Comparison of ENCODE assay signal across 29 mouse cellular contexts in genomic region chr5:92358767-92359455, GRCm38 (mm10). TPM values are rescaled to one million over a fixed set of nuclear protein-coding genes. Genes with fewer than 3 reads are reported as not detected.
A peak's percentile ranks its signal among the peaks of the same experiment; 100 is the strongest.
DNase-seq lines count a peak whose midpoint lies in the region; ATAC-seq and TF ChIP-seq lines count a peak whose summit lies in the region.
"Had no signal": no experiment of that assay in that cellular context is flagged by ENCODE, and none has a peak within 500 bp of the region (broad histone marks: within the 10 kb centered on the region; RNA-seq: fewer than 3 reads in every experiment).

No protein-coding gene starts in this region.

- peak; percentile 23 for DNase-seq in adrenal gland, postnatal 14 days
- DNase-seq in adrenal gland, adult 2 months = no peak
- DNase-seq in heart, adult 18-20 months = peak; percentile 42 to 68
- no peak for DNase-seq in heart, postnatal 14 days
- peak; percentile 13 for DNase-seq in R1 (ENCODE audit: low read depth, low spot score)
- DNase-seq in liver, embryonic 13.5 days = no peak
- no peak for DNase-seq in hindbrain, embryonic 14.5 days (ENCODE audit: low spot score)
- no peak for DNase-seq in stomach, postnatal 0 days (ENCODE audit: low spot score)
- DNase-seq: cerebellum, adult 9-10 months; kidney, adult 18-20 months; lung, postnatal 36 days; retina, postnatal 1 day; right cerebral cortex, postnatal 25 days; thymus, postnatal 14 days had no signal

- 64% methylated on average over 11 of the region's 11 CpGs for WGBS in liver, embryonic 13.5 days (ENCODE audit: insufficient replicate concordance)
- 81% methylated on average over 11 of the region's 11 CpGs for WGBS in hindbrain, embryonic 14.5 days
- 66% methylated on average over 11 of the region's 11 CpGs for WGBS in stomach, postnatal 0 days

- ATAC-seq in liver, embryonic 13.5 days (ENCODE audit: low read depth) = peak; percentile 69
- ATAC-seq in hindbrain, embryonic 14.5 days (ENCODE audit: low FRiP score) = no peak
- no peak for ATAC-seq in stomach, postnatal 0 days (ENCODE audit: low FRiP score, low TSS enrichment)
- ATAC-seq: forebrain, embryonic 15.5 days; hindbrain, embryonic 16.5 days; midbrain, embryonic 15.5 days had no signal

- H3K4me2 ChIP-seq in liver, embryonic 13.5 days = no peak overlapping the region
- H3K4me2 ChIP-seq in hindbrain, embryonic 14.5 days (replicated peaks) = no peak overlapping the region
- H3K4me2 ChIP-seq in stomach, postnatal 0 days (replicated peaks; ENCODE audit: low read depth) = no peak overlapping the region
- H3K4me2 ChIP-seq: forebrain, embryonic 15.5 days; heart, embryonic 15.5 days; limb, embryonic 12.5 days; lung, embryonic 14.5 days; midbrain, embryonic 15.5 days; neural tube, embryonic 12.5 days had no signal

- H3K9ac ChIP-seq in liver, embryonic 13.5 days = no peak overlapping the region
- no peak overlapping the region for H3K9ac ChIP-seq in hindbrain, embryonic 14.5 days
- no peak overlapping the region for H3K9ac ChIP-seq in stomach, postnatal 0 days (ENCODE audit: low read length)
- H3K9ac ChIP-seq: forebrain, embryonic 15.5 days; heart, embryonic 15.5 days; limb, embryonic 12.5 days; lung, embryonic 14.5 days; midbrain, embryonic 15.5 days; neural tube, embryonic 12.5 days had no signal

- no peak for TF ChIP-seq EP300 in stomach, postnatal 0 days (optimal IDR thresholded peaks at IDR 0.05)

- no peaks in the 10 kb centered on the region for H3K9me3 ChIP-seq in liver, embryonic 13.5 days (replicated peaks)
- no peaks in the 10 kb centered on the region for H3K9me3 ChIP-seq in hindbrain, embryonic 14.5 days (ENCODE audit: control insufficient read depth, low read length)
- H3K9me3 ChIP-seq in stomach, postnatal 0 days (ENCODE audit: control insufficient read depth, low read length) = no peaks in the 10 kb centered on the region
- H3K9me3 ChIP-seq: embryonic facial prominence, embryonic 10.5 days; forebrain, embryonic 15.5 days; heart, embryonic 15.5 days; limb, embryonic 12.5 days; midbrain, embryonic 15.5 days; neural tube, embryonic 12.5 days had no signal

- no peaks in the 10 kb centered on the region for H3K27me3 ChIP-seq in liver, embryonic 13.5 days
- no peaks in the 10 kb centered on the region for H3K27me3 ChIP-seq in hindbrain, embryonic 14.5 days (ENCODE audit: control insufficient read depth, insufficient read depth, low read length)
- H3K27me3 ChIP-seq in stomach, postnatal 0 days (ENCODE audit: control insufficient read depth, insufficient read depth, low read length) = no peaks in the 10 kb centered on the region
- H3K27me3 ChIP-seq: forebrain, embryonic 15.5 days; heart, embryonic 15.5 days; limb, embryonic 12.5 days; midbrain, embryonic 15.5 days; neural tube, embryonic 12.5 days had no signal

- H3K4me1 ChIP-seq in liver, embryonic 13.5 days (replicated peaks) = no peaks in the 10 kb centered on the region
- no peaks in the 10 kb centered on the region for H3K4me1 ChIP-seq in hindbrain, embryonic 14.5 days (replicated peaks; ENCODE audit: control insufficient read depth, insufficient read depth, low read length)
- no peaks in the 10 kb centered on the region for H3K4me1 ChIP-seq in stomach, postnatal 0 days (replicated peaks; ENCODE audit: control insufficient read depth, insufficient read depth)
- H3K4me1 ChIP-seq: embryonic facial prominence, embryonic 10.5 days; forebrain, embryonic 15.5 days; limb, embryonic 12.5 days; neural tube, embryonic 12.5 days had no signal

- H3K4me3 ChIP-seq in liver, embryonic 13.5 days (replicated peaks) = no peak overlapping the region
- H3K4me3 ChIP-seq in hindbrain, embryonic 14.5 days (replicated peaks; ENCODE audit: low read length) = no peak overlapping the region
- no peak overlapping the region for H3K4me3 ChIP-seq in stomach, postnatal 0 days (ENCODE audit: low read depth, low read length)
- H3K4me3 ChIP-seq: embryonic facial prominence, embryonic 10.5 days; forebrain, embryonic 15.5 days; heart, embryonic 15.5 days; limb, embryonic 12.5 days; midbrain, embryonic 15.5 days; neural tube, embryonic 12.5 days had no signal

- no peaks in the 10 kb centered on the region for H3K36me3 ChIP-seq in liver, embryonic 13.5 days
- H3K36me3 ChIP-seq in hindbrain, embryonic 14.5 days (replicated peaks; ENCODE audit: control insufficient read depth, insufficient read depth) = no peaks in the 10 kb centered on the region
- no peaks in the 10 kb centered on the region for H3K36me3 ChIP-seq in stomach, postnatal 0 days (ENCODE audit: control insufficient read depth, insufficient read depth, low read length)
- H3K36me3 ChIP-seq: embryonic facial prominence, embryonic 10.5 days; forebrain, embryonic 15.5 days; heart, embryonic 15.5 days; limb, embryonic 12.5 days; midbrain, embryonic 15.5 days; neural tube, embryonic 12.5 days had no signal

- H3K27ac ChIP-seq in liver, embryonic 13.5 days = peak overlapping the region; percentile 3; the same call in 1 of the 2 replicates
- H3K27ac ChIP-seq in hindbrain, embryonic 14.5 days = no peak overlapping the region
- no peak overlapping the region for H3K27ac ChIP-seq in stomach, postnatal 0 days (replicated peaks)
- H3K27ac ChIP-seq: embryonic facial prominence, embryonic 10.5 days; forebrain, embryonic 15.5 days; heart, embryonic 15.5 days; kidney, postnatal 0 days; limb, embryonic 12.5 days; midbrain, embryonic 15.5 days; neural tube, embryonic 12.5 days had no signal

- no peak for TF ChIP-seq CTCF in stomach, postnatal 0 days (IDR thresholded peaks at IDR 0.05; ENCODE audit: low read depth)

- intact Hi-C loops in heart, postnatal 14 days (cut with DNase I) = no loop called here

RNA-seq across cellular contexts. Expression of gene Cxcl10, which starts 10.2 kb away (rescaled TPM):
- 0.52 and 3.2 TPM in 2 replicates for total RNA-seq in adrenal gland, postnatal 14 days (2021)
- under 1 TPM; 0.43 to 0.73 TPM for total RNA-seq in adrenal gland, adult 2 months (2021)
- polyA plus RNA-seq in adrenal gland, adult 2 months (2012; rRNA removed) = 1.7 and 3.6 TPM in 2 replicates
- under 1 TPM in 1 of 2 experiments, not detected in 1; 0.25 TPM for total RNA-seq in heart, adult 18-20 months (2021)
- under 1 TPM in 1 of 2 experiments, not detected in 1; 0.80 TPM for total RNA-seq in heart, postnatal 14 days (2021)
- polyA plus RNA-seq in liver, embryonic 13.5 days (2015; fragmentation: Nextera tagmentation; extraction: Ambion mirVana) = 8.4 and 11.5 TPM in 2 replicates
- 0.24 TPM in 1 of 2 replicates, not detected in the other for polyA plus RNA-seq in hindbrain, embryonic 14.5 days (2014; fragmentation: Nextera tagmentation; extraction: Ambion mirVana)
- polyA plus RNA-seq in stomach, postnatal 0 days (2015; fragmentation: Nextera tagmentation; extraction: Ambion mirVana) = 0.65 and 0.74 TPM in 2 replicates
- total RNA-seq: layer of hippocampus, adult 18-20 months; layer of hippocampus, postnatal 25 days; left cerebral cortex, postnatal 14 days had no signal
- polyA plus RNA-seq: lung, embryonic 14.5 days had no signal

RNA-seq across cellular contexts. Expression of gene Art3, which starts 27.3 kb away (rescaled TPM):
- total RNA-seq in adrenal gland, postnatal 14 days (2021) = 91.5 and 131 TPM in 2 replicates
- 10 to 100 TPM; 39.2 to 58.2 TPM for total RNA-seq in adrenal gland, adult 2 months (2021)
- 2.6 and 3.1 TPM in 2 replicates for polyA plus RNA-seq in adrenal gland, adult 2 months (2012; rRNA removed)
- 100 to 1,000 TPM; 595 to 602 TPM for total RNA-seq in heart, adult 18-20 months (2021)
- 100 to 1,000 TPM; 620 to 781 TPM for total RNA-seq in heart, postnatal 14 days (2021)
- polyA plus RNA-seq in liver, embryonic 13.5 days (2015; fragmentation: Nextera tagmentation; extraction: Ambion mirVana) = 1.3 and 1.9 TPM in 2 replicates
- polyA plus RNA-seq in hindbrain, embryonic 14.5 days (2014; fragmentation: Nextera tagmentation; extraction: Ambion mirVana) = 6.0 and 9.3 TPM in 2 replicates
- 11.9 and 13.5 TPM in 2 replicates for polyA plus RNA-seq in stomach, postnatal 0 days (2015; fragmentation: Nextera tagmentation; extraction: Ambion mirVana)
- total RNA-seq: common myeloid progenitor, adult 5-6 weeks; hematopoietic stem cell, adult 5-6 weeks; megakaryocyte-erythroid progenitor cell, adult 5-6 weeks had no signal

RNA-seq across cellular contexts. Expression of gene Cxcl9, which starts 31.0 kb away (rescaled TPM):
- total RNA-seq in adrenal gland, postnatal 14 days (2021) = 1.0 and 2.1 TPM in 2 replicates
- total RNA-seq in adrenal gland, adult 2 months (2021) = 1 to 10 TPM; 2.5 to 2.6 TPM
- 3.7 and 7.2 TPM in 2 replicates for polyA plus RNA-seq in adrenal gland, adult 2 months (2012; rRNA removed)
- 10 to 100 TPM in 1 of 2 experiments, 1 to 10 TPM in 1; 2.1 to 10.8 TPM for total RNA-seq in heart, adult 18-20 months (2021)
- under 1 TPM; 0.57 to 0.88 TPM for total RNA-seq in heart, postnatal 14 days (2021)
- polyA plus RNA-seq in liver, embryonic 13.5 days (2015; fragmentation: Nextera tagmentation; extraction: Ambion mirVana) = 0.05 TPM in 1 of 2 replicates, not detected in the other
- not detected in 2 replicates for polyA plus RNA-seq in hindbrain, embryonic 14.5 days (2014; fragmentation: Nextera tagmentation; extraction: Ambion mirVana)
- polyA plus RNA-seq in stomach, postnatal 0 days (2015; fragmentation: Nextera tagmentation; extraction: Ambion mirVana) = 0.11 TPM in 1 of 2 replicates, not detected in the other
- total RNA-seq: layer of hippocampus, adult 18-20 months; layer of hippocampus, postnatal 25 days; left cerebral cortex, postnatal 14 days; megakaryocyte-erythroid progenitor cell, adult 5-6 weeks had no signal
- polyA plus RNA-seq: embryonic facial prominence, embryonic 10.5 days; forebrain, embryonic 15.5 days; heart, embryonic 15.5 days; hindbrain, embryonic 16.5 days; limb, embryonic 12.5 days; lung, embryonic 14.5 days; midbrain, embryonic 15.5 days; neural tube, embryonic 12.5 days had no signal

RNA-seq across cellular contexts. Expression of gene Sdad1, which starts 48.6 kb away (rescaled TPM):
- 30.5 and 42.2 TPM in 2 replicates for total RNA-seq in adrenal gland, postnatal 14 days (2021)
- total RNA-seq in adrenal gland, adult 2 months (2021) = 10 to 100 TPM; 25.0 to 39.1 TPM
- 11.2 and 13.2 TPM in 2 replicates for polyA plus RNA-seq in adrenal gland, adult 2 months (2012; rRNA removed)
- total RNA-seq in heart, adult 18-20 months (2021) = 10 to 100 TPM; 11.4 to 13.8 TPM
- 10 to 100 TPM; 12.4 to 13.9 TPM for total RNA-seq in heart, postnatal 14 days (2021)
- polyA plus RNA-seq in liver, embryonic 13.5 days (2015; fragmentation: Nextera tagmentation; extraction: Ambion mirVana) = 26.8 and 32.6 TPM in 2 replicates
- 28.5 and 29.3 TPM in 2 replicates for polyA plus RNA-seq in hindbrain, embryonic 14.5 days (2014; fragmentation: Nextera tagmentation; extraction: Ambion mirVana)
- polyA plus RNA-seq in stomach, postnatal 0 days (2015; fragmentation: Nextera tagmentation; extraction: Ambion mirVana) = 17.9 and 19.8 TPM in 2 replicates

Comparison
In these comparisons a context has a peak if more than half of its experiments do, and no peak if none do; other contexts are left out.
1. DNase-seq: peak in adrenal gland, postnatal 14 days (single experiment), heart, adult 18-20 months (2 of 2) and R1 (single experiment); none in adrenal gland, adult 2 months (single experiment), heart, postnatal 14 days (0 of 2), liver, embryonic 13.5 days (single experiment), hindbrain, embryonic 14.5 days (single experiment) and stomach, postnatal 0 days (single experiment).